8 mouse cellular contexts compared by ENCODE assay signal in the genomic region with DNA sequence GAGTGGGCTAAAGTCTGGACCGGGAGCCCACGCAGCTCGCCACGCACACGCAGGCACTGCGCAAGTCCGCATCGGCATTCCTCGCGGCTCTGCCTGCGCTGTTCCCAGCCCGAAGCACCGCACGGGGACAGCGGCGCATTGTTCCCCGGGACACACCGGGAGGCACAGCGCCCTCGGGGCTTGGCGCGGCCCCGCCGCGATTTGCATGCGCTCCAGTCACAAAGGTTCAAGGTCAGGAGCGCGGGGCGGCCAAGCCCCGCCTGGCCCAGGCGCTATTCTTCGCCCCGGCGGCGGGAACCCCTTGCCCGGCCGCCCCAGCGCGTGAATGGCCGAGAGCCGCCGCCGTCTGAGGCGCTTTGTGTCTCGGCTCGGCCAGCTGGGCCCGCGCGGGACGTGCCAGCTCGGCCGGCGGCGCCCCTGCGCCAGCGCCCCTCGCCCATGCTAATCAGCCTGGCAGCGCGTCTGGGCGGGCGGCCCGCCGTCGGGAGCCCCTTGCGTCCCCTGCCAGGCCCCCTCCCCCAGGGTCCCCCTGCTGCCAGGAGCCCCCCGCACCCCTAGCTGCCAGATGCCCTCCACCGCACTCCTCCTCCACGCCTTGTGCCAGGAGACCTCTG. TPM values are rescaled to one million over a fixed set of nuclear protein-coding genes. Genes with fewer than 3 reads are reported as not detected.
DNase-seq lines count a peak whose midpoint lies in the region; ATAC-seq and TF ChIP-seq lines count a peak whose summit lies in the region.

No protein-coding gene starts in this region.

- H3K27me3 ChIP-seq in heart, embryonic 10.5 days (ENCODE audit: insufficient read depth, poor library complexity, severe bottlenecking): peaks cover 99% of the 10 kb centered on the region
- H3K27me3 ChIP-seq in kidney, embryonic 14.5 days (ENCODE audit: control insufficient read depth, insufficient read depth, low read length): peaks cover 16% of the 10 kb centered on the region
- no peaks in the 10 kb centered on the region for H3K27me3 ChIP-seq in liver, adult 2 months (ENCODE audit: control insufficient read depth, insufficient read depth, low read length)
- H3K27me3 ChIP-seq in midbrain, postnatal 0 days (ENCODE audit: insufficient read depth, low read length): no peaks in the 10 kb centered on the region

- peak overlapping the region; percentile 58 for H3K4me3 ChIP-seq in brown adipose tissue, adult 24 weeks (ENCODE audit: insufficient read depth, low read depth, low read length)
- H3K4me3 ChIP-seq in heart, embryonic 10.5 days: peak overlapping the region; percentile 63
- peak overlapping the region; percentile 31 for H3K4me3 ChIP-seq in kidney, embryonic 14.5 days (ENCODE audit: low read length)
- peak overlapping the region; percentile 56 for H3K4me3 ChIP-seq in liver, adult 2 months (ENCODE audit: insufficient read depth, low read depth, low read length)
- H3K4me3 ChIP-seq in midbrain, postnatal 0 days (ENCODE audit: low read depth, low read length): peak overlapping the region; percentile 47

- ATAC-seq in kidney, embryonic 14.5 days (ENCODE audit: low FRiP score, low TSS enrichment): peak; percentile 45; the same call in 1 of the 2 replicates
- ATAC-seq in midbrain, postnatal 0 days (ENCODE audit: low FRiP score): peak; percentile 84

- H3K9ac ChIP-seq in kidney, embryonic 14.5 days (ENCODE audit: low read depth, low read length): peak overlapping the region; percentile 52
- H3K9ac ChIP-seq in liver, adult 2 months (ENCODE audit: low read depth, low read length): peak overlapping the region; percentile 78
- H3K9ac ChIP-seq in midbrain, postnatal 0 days (replicated peaks; ENCODE audit: low read length, poor library complexity, severe bottlenecking): peak overlapping the region; percentile 72

- no peaks in the 10 kb centered on the region for H3K79me2 ChIP-seq in liver, adult 2 months (ENCODE audit: control insufficient read depth, insufficient read depth, low read length)

- 0 out of 2 replicates have a peak overlapping the region, but pooled peaks have one; percentile 33 for H3K27ac ChIP-seq in brown adipose tissue, adult 24 weeks (replicated peaks; ENCODE audit: low read depth, low read length)
- H3K27ac ChIP-seq in heart, embryonic 10.5 days: peak overlapping the region; percentile 86
- H3K27ac ChIP-seq in kidney, embryonic 14.5 days (ENCODE audit: low read depth, low read length): no peak overlapping the region
- no peak overlapping the region for H3K27ac ChIP-seq in liver, adult 2 months (replicated peaks; ENCODE audit: insufficient read depth, low read depth, low read length)
- H3K27ac ChIP-seq in midbrain, postnatal 0 days (ENCODE audit: low read depth, low read length): peak overlapping the region; percentile 52

- peak; percentile 58 to 62 for DNase-seq in adrenal gland, adult 18-20 months (ENCODE audit: low spot score in 2 of 2)
- no peak for DNase-seq in adrenal gland, adult 8-10 months
- DNase-seq in heart, embryonic 10.5 days (ENCODE audit: low spot score): no peak
- DNase-seq in liver, adult 2 months (ENCODE audit: extremely low read depth, low read depth, low spot score): peak; percentile 73
- peak; percentile 84 for DNase-seq in midbrain, postnatal 0 days (ENCODE audit: low spot score)
- DNase-seq in adipocyte (ENCODE audit: low spot score): no peak

- WGBS in heart, embryonic 10.5 days: 3% methylated on average over 68 of the region's 68 CpGs
- 5% methylated on average over 42 of the region's 68 CpGs for WGBS in kidney, embryonic 14.5 days
- WGBS in liver, adult 2 months: 5% methylated on average over 68 of the region's 68 CpGs
- WGBS in midbrain, postnatal 0 days: 2% methylated on average over 61 of the region's 68 CpGs

- H3K4me2 ChIP-seq in kidney, embryonic 14.5 days (replicated peaks; ENCODE audit: low read depth, low read length): peak overlapping the region; percentile 61
- H3K4me2 ChIP-seq in midbrain, postnatal 0 days (ENCODE audit: low read depth, low read length, poor library complexity, severe bottlenecking): peak overlapping the region; percentile 90

- H3K9me3 ChIP-seq in heart, embryonic 10.5 days: 0 out of 2 replicates have a peak, but pooled peaks cover 4% of the 10 kb centered on the region
- no peaks in the 10 kb centered on the region for H3K9me3 ChIP-seq in kidney, embryonic 14.5 days (ENCODE audit: control insufficient read depth, low read length)
- no peaks in the 10 kb centered on the region for H3K9me3 ChIP-seq in midbrain, postnatal 0 days (ENCODE audit: low read length)

- no peak for TF ChIP-seq CTCF in liver, adult 2 months (IDR thresholded peaks at IDR 0.05; ENCODE audit: low read depth, low read length)
- TF ChIP-seq CTCF in midbrain, postnatal 0 days (IDR thresholded peaks at IDR 0.05): no peak

- H3K36me3 ChIP-seq in heart, embryonic 10.5 days: no peaks in the 10 kb centered on the region
- no peaks in the 10 kb centered on the region for H3K36me3 ChIP-seq in kidney, embryonic 14.5 days (ENCODE audit: control insufficient read depth, insufficient read depth, low read length)
- H3K36me3 ChIP-seq in liver, adult 2 months (ENCODE audit: control insufficient read depth, insufficient read depth, low read length): no peaks in the 10 kb centered on the region
- no peaks in the 10 kb centered on the region for H3K36me3 ChIP-seq in midbrain, postnatal 0 days (ENCODE audit: insufficient read depth, low read length)

- H3K4me1 ChIP-seq in brown adipose tissue, adult 24 weeks (ENCODE audit: control insufficient read depth, insufficient read depth, insufficient read length, low read length): peaks cover 7% of the 10 kb centered on the region; the same call in 1 of the 2 replicates
- H3K4me1 ChIP-seq in heart, embryonic 10.5 days: peaks cover 9% of the 10 kb centered on the region
- H3K4me1 ChIP-seq in kidney, embryonic 14.5 days (ENCODE audit: control insufficient read depth, insufficient read depth, low read length): no peaks in the 10 kb centered on the region
- peaks cover 4% of the 10 kb centered on the region; the same call in 1 of the 2 replicates for H3K4me1 ChIP-seq in liver, adult 2 months (ENCODE audit: control insufficient read depth, insufficient read depth, low read length)
- peaks cover 5% of the 10 kb centered on the region; the same call in 1 of the 2 replicates for H3K4me1 ChIP-seq in midbrain, postnatal 0 days (ENCODE audit: insufficient read depth, low read length)

- TF ChIP-seq POLR2A in liver, adult 2 months (IDR thresholded peaks at IDR 0.05; ENCODE audit: extremely low read depth, insufficient read depth, low read length): 0 out of 2 replicates have a peak, but pooled peaks have one; percentile 4

RNA-seq across cellular contexts. Expression of a gene that starts 43.5 kb away (rescaled TPM):
- total RNA-seq in adrenal gland, adult 18-20 months (2021): under 1 TPM; 0.48 to 0.50 TPM
- total RNA-seq in adrenal gland, adult 8-10 months (2022): 1 to 10 TPM in 2 of 4 experiments, under 1 TPM in 2; 0.65 to 1.1 (median 0.85) TPM
- polyA plus RNA-seq in brown adipose tissue, adult 24 weeks (2012; ENCODE audit: insufficient read depth, insufficient read length, missing spikeins): not detected in 2 replicates
- polyA plus RNA-seq in heart, embryonic 10.5 days (2016; fragmentation: Nextera tagmentation; extraction: Ambion mirVana): 0.97 and 4.3 TPM in 2 replicates
- polyA plus RNA-seq in kidney, embryonic 14.5 days (2014; fragmentation: Nextera tagmentation; extraction: Ambion mirVana): 10.8 and 15.1 TPM in 2 replicates
- 0.07 and 0.09 TPM in 2 replicates for total RNA-seq in liver, adult 2 months (2014; rRNA removed)
- polyA plus RNA-seq in liver, adult 2 months (2012; rRNA removed): 0.06 and 0.12 TPM in 2 replicates
- total RNA-seq in midbrain, postnatal 0 days (2014; rRNA removed): 26.3 and 34.3 TPM in 2 replicates
- 19.0 and 19.5 TPM in 2 replicates for polyA plus RNA-seq in midbrain, postnatal 0 days (2015; fragmentation: Nextera tagmentation; extraction: Ambion mirVana)

Comparison
In these comparisons a context has a peak if more than half of its experiments do, and no peak if none do; other contexts are left out.
1. DNase-seq: peak in adrenal gland, adult 18-20 months (2 of 2), liver, adult 2 months (single experiment) and midbrain, postnatal 0 days (single experiment); none in adrenal gland, adult 8-10 months (single experiment), heart, embryonic 10.5 days (single experiment) and adipocyte (single experiment).
2. H3K27ac ChIP-seq: peak in brown adipose tissue, adult 24 weeks (single experiment), heart, embryonic 10.5 days (single experiment) and midbrain, postnatal 0 days (single experiment); none in kidney, embryonic 14.5 days (single experiment) and liver, adult 2 months (single experiment).
3. Peak in every context shown above with its lines, with median percentiles within 50 percentile points of each other: H3K4me3 ChIP-seq and H3K9ac ChIP-seq.